Mouse (Mus musculus) thymus, postnatal 10 days (tissue): ENCODE data around the gene Arl2bp.

Source experiments
- DNase-seq, 2 experiments: peaks; one replicate each; pipeline ENCODE4 v3.0.0; 2021; ENCODE audit warnings: low spot score in 2 of 2

Gene Arl2bp

GRCm38 (mm10) chr8:94666456-94667308, at the start of gene Arl2bp:
Gene Arl2bp, plus strand, starts transcription at chr8:94666600.
- peak; percentile 88 to 91 for DNase-seq

DNA sequence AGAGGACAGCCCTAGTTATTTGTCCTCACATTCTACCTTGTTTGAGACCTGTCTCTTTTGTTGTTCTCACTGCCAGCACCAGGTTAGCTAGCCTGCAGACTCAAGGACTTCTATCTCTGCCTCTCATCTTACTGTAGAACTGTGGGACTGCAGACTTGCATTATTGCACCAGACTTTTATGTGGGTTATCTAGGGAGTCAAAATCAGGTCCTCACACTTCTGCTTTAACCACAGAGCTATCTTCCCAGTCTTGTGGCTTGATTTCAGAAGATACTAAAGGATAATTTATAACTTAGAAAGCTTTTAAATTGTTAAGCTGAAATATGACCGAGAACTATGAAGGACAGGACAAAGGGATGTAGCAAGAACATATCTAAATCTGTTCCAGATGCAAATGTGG, 41.5 kb upstream of the Arl2bp start:
- DNase-seq = no peak

- DNase-seq = no peak
Measured at GRCm38 (mm10) chr8:94633564-94634194, 32.7 kb upstream of the Arl2bp start.

- peak; percentile 43 to 44 for DNase-seq
Measured at GRCm38 (mm10) chr8:94634211-94634610, 32.2 kb upstream of the Arl2bp start.

GRCm38 (mm10) chr8:94641183-94641582, 25.2 kb upstream of the Arl2bp start:
- no peak for DNase-seq

GRCm38 (mm10) chr8:94641938-94642337, 24.5 kb upstream of the Arl2bp start:
- no peak for DNase-seq

DNA sequence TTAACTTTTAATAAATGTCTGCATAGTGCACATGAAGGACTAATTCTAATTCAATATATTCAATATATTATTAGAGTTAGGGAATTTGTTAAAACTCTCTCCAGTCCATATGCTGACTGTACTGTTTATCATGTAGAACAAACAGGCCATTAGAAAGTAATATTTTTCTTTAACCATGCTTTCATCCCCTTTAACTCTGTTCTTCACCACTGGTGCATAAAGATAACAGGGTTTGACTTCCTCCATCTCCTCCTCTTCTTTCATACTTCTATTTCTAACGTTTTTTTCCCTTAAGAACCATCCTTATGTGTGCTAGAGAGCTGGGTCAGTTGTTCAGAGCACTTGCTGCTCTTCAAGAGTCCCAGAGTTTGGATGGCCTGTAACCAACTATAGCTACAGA, 21.2 kb upstream of the Arl2bp start:
- DNase-seq = no peak

- no peak for DNase-seq
Measured at GRCm38 (mm10) chr8:94646165-94646564, 20.2 kb upstream of the Arl2bp start.

GRCm38 (mm10) chr8:94649496-94649895, 16.9 kb upstream of the Arl2bp start:
- no peak for DNase-seq

GRCm38 (mm10) chr8:94652951-94653350, 13.4 kb upstream of the Arl2bp start:
- no peak for DNase-seq

- DNase-seq = no peak
Measured at GRCm38 (mm10) chr8:94654994-94655393, 11.4 kb upstream of the Arl2bp start.

DNA sequence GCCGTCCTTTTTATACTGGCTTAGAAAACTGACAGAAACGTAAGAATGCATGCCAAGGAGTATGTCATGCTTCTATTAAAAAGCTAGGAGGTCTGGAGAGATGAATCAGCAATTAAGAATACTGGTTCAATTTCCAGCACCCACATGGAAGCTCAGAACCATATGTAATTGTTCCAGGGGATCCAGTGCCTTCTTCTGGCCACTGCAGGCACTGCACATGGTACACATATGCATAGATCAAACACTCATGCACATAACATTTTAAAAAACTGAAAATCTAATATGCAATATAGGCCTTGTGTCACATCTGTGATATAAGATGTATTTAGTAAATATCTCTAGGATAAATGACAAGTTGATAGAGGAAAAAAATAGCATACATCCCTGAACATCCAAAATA, 8.4 kb upstream of the Arl2bp start:
- DNase-seq = no peak

GRCm38 (mm10) chr8:94660418-94660817, 6.0 kb upstream of the Arl2bp start:
- DNase-seq = no peak

- DNase-seq = no peak
Measured at GRCm38 (mm10) chr8:94664722-94665121, 1.7 kb upstream of the Arl2bp start.

- no peak for DNase-seq
Measured at GRCm38 (mm10) chr8:94674384-94674783, 8.0 kb downstream of the Arl2bp start.

- no peak for DNase-seq
Measured at GRCm38 (mm10) chr8:94675923-94676322, 9.5 kb downstream of the Arl2bp start.

DNA sequence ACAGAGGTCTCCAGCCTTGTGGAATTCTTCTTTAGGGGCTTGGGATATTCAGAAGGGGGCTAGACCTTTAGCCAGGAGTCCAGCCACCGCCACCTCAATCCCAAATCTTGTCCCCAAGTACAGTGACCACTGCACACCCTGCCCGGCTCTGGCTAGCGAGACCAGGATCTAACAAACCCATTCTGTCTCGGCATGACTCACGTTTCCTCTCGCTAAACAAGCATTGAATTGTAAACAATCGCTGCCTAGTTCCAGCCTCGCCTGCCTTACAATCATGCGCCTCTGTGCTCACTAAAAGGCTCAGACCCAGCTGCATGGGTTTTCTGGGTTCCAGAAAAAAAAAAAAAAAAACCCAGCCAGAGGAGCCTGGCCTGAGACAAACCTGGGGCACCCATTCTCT, 12.2 kb downstream of the Arl2bp start:
- no peak for DNase-seq

DNA sequence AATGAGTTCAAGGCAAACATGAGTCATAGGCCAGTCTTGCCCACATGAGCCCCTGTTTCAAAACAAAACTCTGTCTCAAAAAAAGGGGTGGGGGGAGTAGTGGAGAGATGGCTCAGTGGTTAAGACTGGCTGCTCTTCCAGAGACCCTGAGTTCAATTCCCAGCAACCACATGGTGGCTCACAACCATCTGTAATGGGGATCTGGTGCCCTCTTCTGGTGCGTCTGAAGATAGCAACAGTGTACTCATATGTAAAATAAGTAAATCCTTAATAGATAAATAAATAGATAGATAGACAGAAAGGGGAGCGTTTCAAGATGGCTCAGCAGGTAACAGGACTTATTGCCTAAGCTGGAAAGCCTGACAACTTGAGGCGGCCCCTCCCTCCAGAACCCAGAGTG, 14.0 kb downstream of the Arl2bp start:
- no peak for DNase-seq

- no peak for DNase-seq
Measured at GRCm38 (mm10) chr8:94682732-94683524, 16.5 kb downstream of the Arl2bp start.

GRCm38 (mm10) chr8:94684287-94684686, 17.9 kb downstream of the Arl2bp start:
- no peak for DNase-seq

DNA sequence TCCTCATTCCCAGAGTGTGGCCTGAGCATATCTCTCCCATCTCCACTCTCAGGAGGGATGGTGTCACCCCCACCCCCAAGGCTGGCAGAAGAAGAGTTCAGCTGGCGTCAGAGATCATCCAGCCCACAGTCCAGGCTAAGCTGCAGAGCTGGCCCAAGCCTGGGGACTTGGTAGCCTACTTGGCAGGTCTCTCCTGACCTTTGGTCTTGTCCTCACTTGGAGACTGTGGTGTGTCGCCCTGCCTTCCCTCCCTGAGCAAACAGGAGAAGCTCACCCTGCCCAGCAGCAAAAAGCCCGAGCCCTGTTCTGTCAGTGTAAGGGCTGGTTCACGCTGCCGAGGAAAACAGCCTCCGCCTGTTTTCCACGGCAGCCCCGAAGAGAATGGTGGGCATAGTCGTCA, 19.6 kb downstream of the Arl2bp start:
- DNase-seq = no peak

DNA sequence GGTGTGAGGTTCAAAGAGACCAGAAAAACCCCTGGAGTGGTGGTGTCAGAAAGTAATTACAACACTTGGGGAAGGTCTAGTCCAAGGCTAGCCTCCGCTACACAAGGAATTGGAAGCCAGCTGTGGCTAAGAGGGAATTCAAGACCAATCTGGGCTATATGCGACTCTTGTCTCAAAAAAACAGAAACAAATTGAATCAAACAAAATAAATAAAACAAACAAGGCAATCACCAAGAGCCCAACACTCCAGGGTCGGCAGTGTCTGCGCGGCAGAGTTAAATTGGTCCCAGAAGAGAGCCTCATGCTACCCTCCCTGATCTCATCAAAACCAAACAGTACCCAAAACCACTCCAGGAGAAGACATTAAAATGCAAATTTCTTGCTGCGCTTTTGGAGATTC, 28.3 kb downstream of the Arl2bp start:
- DNase-seq = no peak
